Mouse (Mus musculus) C2C12 (cell line): ENCODE results near the gene Cd200.

Experiments
- CEBPB ChIP-seq: IDR thresholded peaks from one replicate; pipeline ENCODE4 v1.6.1; 2011; ENCODE audit warnings: low read depth, mild to moderate bottlenecking, control low read depth, moderate library complexity
- CTCF ChIP-seq: IDR thresholded peaks from one replicate; pipeline ENCODE4 v1.5.1; 2011; ENCODE audit not compliant: control insufficient read depth, insufficient read depth, insufficient read length
- FOSL1 ChIP-seq: IDR thresholded peaks from one replicate; pipeline ENCODE4 v1.8.0; 2011; ENCODE audit warnings: mild to moderate bottlenecking, low read length; ENCODE audit not compliant: poor library complexity, insufficient read depth, severe bottlenecking
- MAX ChIP-seq: IDR thresholded peaks from one replicate; pipeline ENCODE4 v1.6.1; 2011; ENCODE audit warnings: mild to moderate bottlenecking, control low read depth
- MYOD1 ChIP-seq: IDR thresholded peaks from one replicate; pipeline ENCODE4 v1.6.1; 2011; ENCODE audit warnings: low read depth; ENCODE audit not compliant: control insufficient read depth, insufficient read length
- MYOG ChIP-seq: IDR thresholded peaks from one replicate; pipeline ENCODE4 v1.6.1; 2011; ENCODE audit not compliant: control insufficient read depth, insufficient read length; ENCODE audit errors: extremely low read depth
- USF1 ChIP-seq: IDR thresholded peaks from one replicate; pipeline ENCODE4 v1.6.1; 2011; ENCODE audit warnings: low read depth, mild to moderate bottlenecking, control low read depth, moderate library complexity

GRCm38 (mm10) chr16:45454762-45455161, 45.9 kb upstream of the Cd200 start:
- no peak for TF ChIP-seq MYOD1
- TF ChIP-seq CTCF = no peak
- TF ChIP-seq USF1 = no peak
- TF ChIP-seq CEBPB = no peak
- TF ChIP-seq FOSL1 = no peak
- no peak for TF ChIP-seq MAX
- TF ChIP-seq MYOG = no peak
